Mouse (Mus musculus) c-Kit-positive CD71-positive TER-119-negative erythroid progenitor cells, embryonic 14.5 days (primary cell): ENCODE results near the gene Rbms1.
"Not testable (repeated sequence)": the region's sequence is repeated elsewhere in the genome, so short reads cannot be mapped to it uniquely, and the experiment has no call there.

ENCODE experiments used
- DNase-seq: peaks from one replicate; pipeline ENCODE4 v3.0.0-alpha.2; 2013; ENCODE audit warnings: low read depth

The Rbms1 gene

GRCm38 (mm10) chr2:60845316-60845894 is 117.6 kb downstream of the Rbms1 start:
- peak; percentile 54 for DNase-seq

GRCm38 (mm10) chr2:60844259-60844658 is 118.7 kb downstream of the Rbms1 start:
- DNase-seq: no peak

GRCm38 (mm10) chr2:60843633-60844032 is 119.4 kb downstream of the Rbms1 start:
- DNase-seq: no peak

GRCm38 (mm10) chr2:60842976-60843375 is 120.0 kb downstream of the Rbms1 start:
- no peak for DNase-seq

- no peak for DNase-seq
Observed at GRCm38 (mm10) chr2:60840922-60841321, 122.1 kb downstream of the Rbms1 start.

- DNase-seq: no peak
Observed at GRCm38 (mm10) chr2:60839498-60839897, 123.5 kb downstream of the Rbms1 start.

- no peak for DNase-seq
Observed at GRCm38 (mm10) chr2:60838856-60839255, 124.1 kb downstream of the Rbms1 start.

- DNase-seq: no peak
Observed at GRCm38 (mm10) chr2:60837616-60838015, 125.4 kb downstream of the Rbms1 start.

- DNase-seq: no peak
Observed at GRCm38 (mm10) chr2:60836237-60836636, 126.8 kb downstream of the Rbms1 start.

GRCm38 (mm10) chr2:60834293-60834692 is 128.7 kb downstream of the Rbms1 start:
- DNase-seq: no peak

GRCm38 (mm10) chr2:60832254-60832653 is 130.7 kb downstream of the Rbms1 start:
- no peak for DNase-seq

GRCm38 (mm10) chr2:60830464-60830863 is 132.5 kb downstream of the Rbms1 start:
- not testable (repeated sequence) for DNase-seq

GRCm38 (mm10) chr2:60828908-60829462 is 134.0 kb downstream of the Rbms1 start:
- no peak for DNase-seq

GRCm38 (mm10) chr2:60827152-60827428 is 135.9 kb downstream of the Rbms1 start:
- no peak for DNase-seq

GRCm38 (mm10) chr2:60826406-60827151 is 136.4 kb downstream of the Rbms1 start:
- no peak for DNase-seq

GRCm38 (mm10) chr2:60825690-60826089 is 137.3 kb downstream of the Rbms1 start:
- DNase-seq: no peak

GRCm38 (mm10) chr2:60821635-60822034 is 141.4 kb downstream of the Rbms1 start:
- no peak for DNase-seq

- no peak for DNase-seq
Observed at GRCm38 (mm10) chr2:60818632-60819031, 144.4 kb downstream of the Rbms1 start.

- DNase-seq: no peak
Observed at GRCm38 (mm10) chr2:60816307-60816706, 146.7 kb downstream of the Rbms1 start.

- no peak for DNase-seq
Observed at GRCm38 (mm10) chr2:60814788-60815187, 148.2 kb downstream of the Rbms1 start.

- DNase-seq: no peak
Observed at GRCm38 (mm10) chr2:60812949-60813348, 150.0 kb downstream of the Rbms1 start.

GRCm38 (mm10) chr2:60810617-60811016 is 152.4 kb downstream of the Rbms1 start:
- DNase-seq: no peak

- DNase-seq: no peak
Observed at GRCm38 (mm10) chr2:60809441-60809921, 153.5 kb downstream of the Rbms1 start.

GRCm38 (mm10) chr2:60808822-60809221 is 154.2 kb downstream of the Rbms1 start:
- DNase-seq: no peak
